Mouse (Mus musculus) spleen, postnatal 14 days (tissue): Measurements from ENCODE around the gene Cfhr2.
"Not testable (repeated sequence)": the region's sequence is repeated elsewhere in the genome, so short reads cannot be mapped to it uniquely, and the experiment has no call there.

Source experiments
- DNase-seq, 2 experiments: peaks; one replicate each; pipeline ENCODE4 v3.0.0; 2021 to 2022; ENCODE audit warnings: low spot score in 2 of 2

Gene Cfhr2

DNA sequence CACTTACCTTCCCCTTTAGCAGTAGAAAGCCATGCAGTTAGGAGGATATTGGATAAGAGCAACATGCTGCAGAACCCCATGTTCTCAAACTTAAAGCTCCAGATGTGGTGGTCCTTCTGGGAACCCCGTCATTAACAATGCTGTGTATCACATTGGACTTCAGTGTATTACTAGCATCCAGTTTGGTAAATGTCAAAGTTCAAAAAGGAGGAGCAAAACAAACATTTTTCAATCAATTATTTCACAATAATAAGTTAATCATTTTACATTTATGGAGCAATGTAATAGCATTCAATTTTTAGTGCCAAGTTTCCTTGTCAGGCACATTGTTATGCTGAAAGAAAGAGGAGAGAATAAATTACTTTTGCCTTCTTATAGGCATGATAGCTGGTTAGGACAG is at the start of gene Cfhr2:
TSS of gene Cfhr2 (minus strand) at position 155 of the 400 bp plus-strand sequence.
- no peak for DNase-seq

DNA sequence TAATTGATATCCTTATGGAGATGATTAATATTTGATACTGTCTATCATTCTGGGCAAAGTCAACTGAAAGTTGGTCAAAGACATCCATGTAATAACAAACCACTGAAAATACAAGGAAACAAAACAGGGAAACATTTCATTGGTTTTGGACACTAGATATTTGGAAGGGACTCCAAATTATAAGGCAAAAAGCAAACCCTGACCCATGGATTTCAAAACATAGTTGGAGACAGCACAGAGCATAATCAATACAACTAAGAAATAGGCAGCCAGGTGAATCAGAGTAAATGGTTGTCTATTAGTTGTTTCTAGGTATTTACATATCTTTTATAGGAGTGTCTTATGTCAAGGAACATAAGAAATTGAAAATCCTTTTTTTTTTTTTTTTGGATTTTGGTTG is 5.2 kb upstream of the Cfhr2 start:
- no peak for DNase-seq

DNA sequence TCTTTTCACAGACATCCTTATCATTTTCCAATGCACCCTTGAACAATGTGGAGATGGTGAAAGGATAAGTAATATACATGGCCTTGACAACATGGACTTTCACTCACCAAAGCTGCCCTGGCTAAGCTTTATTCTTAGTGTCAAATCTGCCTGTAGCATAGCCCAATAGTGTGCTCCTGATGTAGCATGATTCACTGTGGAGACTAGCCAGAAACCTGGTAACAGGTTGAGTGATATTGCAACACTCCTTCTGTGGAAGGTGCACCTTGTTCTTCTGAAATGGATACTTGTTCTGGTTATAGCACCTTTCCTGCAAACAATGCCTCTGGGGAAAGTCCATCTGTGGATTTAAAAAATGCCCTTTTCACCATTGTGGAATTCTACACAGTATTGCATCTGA is 1.7 kb upstream of the Cfhr2 start:
- DNase-seq = no peak

DNA sequence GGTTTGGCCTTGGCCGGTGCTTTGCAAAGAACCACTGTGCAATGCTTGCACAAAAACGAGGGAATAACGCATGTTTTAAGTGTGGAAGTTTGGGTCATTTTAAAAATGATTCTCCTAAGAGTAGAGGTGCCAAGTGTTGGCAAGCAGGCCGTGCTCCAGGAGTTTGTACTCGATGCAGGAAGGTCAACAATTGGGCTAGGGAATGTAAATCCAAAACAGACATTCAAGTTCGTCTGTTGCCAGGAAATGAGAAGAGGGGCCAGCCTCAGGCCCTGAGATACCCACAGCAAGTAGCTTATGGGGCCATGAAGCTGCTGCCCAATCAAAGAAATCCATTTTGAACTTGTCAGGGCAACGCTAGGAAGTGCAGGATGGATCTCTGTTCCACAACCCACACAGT is 18.8 kb downstream of the Cfhr2 start:
- DNase-seq = no peak

DNA sequence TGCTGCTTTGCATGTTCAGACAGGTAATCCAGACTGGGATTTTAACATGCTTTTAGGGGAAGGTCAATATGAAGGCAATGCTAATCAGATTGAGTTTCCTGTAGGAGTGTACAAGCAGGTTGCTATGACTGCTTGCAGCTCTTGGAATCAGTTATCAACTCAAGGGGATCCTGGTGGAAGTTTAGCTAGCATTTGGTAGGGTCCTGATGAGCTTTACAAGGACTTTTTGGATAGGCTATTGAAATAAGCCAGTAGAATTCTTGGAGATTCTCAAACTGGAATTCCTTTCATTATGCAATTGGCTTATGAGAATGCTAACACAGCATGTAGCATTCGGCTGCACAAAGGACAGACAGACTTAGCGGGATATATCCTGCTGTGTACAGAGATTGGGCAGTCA is 19.2 kb downstream of the Cfhr2 start:
- no peak for DNase-seq

DNA sequence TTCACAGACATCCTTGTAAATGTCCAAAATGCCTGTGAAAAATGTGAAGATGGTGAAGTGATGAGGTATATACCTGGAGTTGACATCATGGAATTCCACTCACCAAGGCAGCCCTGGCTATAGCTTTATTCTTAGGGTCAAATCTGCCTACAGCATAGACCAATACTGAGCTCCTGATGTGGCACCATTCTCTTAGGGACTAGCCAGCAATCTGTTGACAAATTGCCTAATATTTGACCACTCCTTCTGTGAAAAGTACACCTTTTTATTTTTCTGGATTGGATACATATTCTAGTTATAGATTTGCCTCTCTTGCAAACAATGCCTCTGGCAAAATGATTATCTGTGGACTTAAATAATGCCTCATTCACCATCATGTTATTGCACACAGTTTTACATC is 49.9 kb downstream of the Cfhr2 start:
- no peak for DNase-seq

DNA sequence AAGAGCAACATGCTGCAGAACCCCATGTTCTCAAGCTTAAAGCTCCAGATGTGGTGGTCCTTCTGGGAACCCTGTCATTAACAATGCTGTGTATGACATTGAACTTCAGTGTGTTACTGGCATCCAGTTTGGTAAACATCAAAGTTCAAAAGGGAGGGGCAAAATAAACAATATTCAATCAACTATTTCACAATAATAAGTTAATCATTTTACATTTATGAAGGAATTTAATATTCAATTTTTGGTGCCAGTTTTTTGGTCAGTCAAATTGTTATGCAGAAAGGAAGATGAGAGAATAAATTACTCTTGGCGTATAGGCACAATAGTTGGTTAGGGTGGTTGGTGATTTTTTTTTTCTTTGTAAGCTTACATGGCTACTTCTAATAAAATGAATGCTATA is 77.4 kb downstream of the Cfhr2 start, which contains the start of gene Gm4788:
TSS of gene Gm4788 (minus strand) at position 101 of the 400 bp plus-strand sequence.
- DNase-seq = no peak

DNA sequence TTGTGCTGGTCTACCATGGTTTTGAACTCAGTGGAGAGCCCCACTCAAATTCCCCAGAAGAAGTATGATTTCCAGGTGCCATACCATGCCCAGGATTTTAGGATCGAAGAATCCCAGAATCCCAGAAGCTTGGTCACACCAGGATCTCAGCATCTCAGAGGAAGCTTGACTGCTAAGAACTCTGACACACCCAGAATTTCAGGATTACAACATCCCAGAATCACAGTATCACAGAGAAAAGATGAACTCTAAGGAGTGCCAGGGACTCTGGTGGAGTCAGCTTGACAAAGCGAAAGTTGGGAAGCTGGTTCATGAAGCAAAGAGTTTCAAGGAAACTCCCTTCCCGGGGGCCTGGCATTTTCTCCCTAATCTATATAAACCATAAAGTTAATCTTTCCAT is 88.6 kb downstream of the Cfhr2 start:
- DNase-seq = not testable (repeated sequence)
